Mouse (Mus musculus) MEL (cell line): Measurements from ENCODE around the gene Slc44a1. TPM values are rescaled to one million over a fixed set of nuclear protein-coding genes. Genes with fewer than 3 reads are reported as not detected.

ENCODE experiments used
- DNase-seq: peaks from one replicate; pipeline ENCODE4 v3.0.0; 2011; ENCODE audit warnings: low read depth, low spot score
- H3K27ac ChIP-seq: 2 replicates; pipeline ENCODE4 v1.5.1; 2012; ENCODE audit warnings: low read depth, mild to moderate bottlenecking, control low read depth, low read length, moderate library complexity; ENCODE audit not compliant: control insufficient read depth
- H3K27me3 ChIP-seq, 2 experiments: fragments of 150-350 bp in 1 of 2; sonication (generic) in 1 of 2; 2 replicates each; pipeline ENCODE4 v1.6.1; 2012; ENCODE audit warnings: low read length in 2 of 2, mild to moderate bottlenecking in 2 of 2, improper control_type of control experiment in 1 of 2, moderate library complexity in 1 of 2; ENCODE audit not compliant: insufficient read depth in 2 of 2, control insufficient read depth in 1 of 2
- H3K36me3 ChIP-seq, 2 experiments: 2 replicates each; pipeline ENCODE4 v1.6.1; 2012 to 2014; ENCODE audit warnings: low read length in 2 of 2, improper control_type of control experiment in 1 of 2, inconsistent platforms in 1 of 2, mild to moderate bottlenecking in 1 of 2; ENCODE audit not compliant: insufficient read depth in 2 of 2, control insufficient read depth in 1 of 2
- H3K4me1 ChIP-seq, 2 experiments: fragments of 150-350 bp in 1 of 2; sonication (generic) in 1 of 2; 2 replicates each; pipeline ENCODE4 v1.6.1; 2012; ENCODE audit warnings: low read length in 2 of 2, improper control_type of control experiment in 1 of 2, mild to moderate bottlenecking in 1 of 2; ENCODE audit not compliant: insufficient read depth in 2 of 2, control insufficient read depth in 1 of 2
- H3K4me3 ChIP-seq, 2 experiments: fragments of 150-350 bp in 1 of 2; sonication (generic) in 1 of 2; 2 replicates each; pipeline ENCODE4 v1.5.1; 2012; ENCODE audit warnings: low read depth in 2 of 2, low read length in 2 of 2, mild to moderate bottlenecking in 2 of 2, moderate library complexity in 2 of 2, control low read depth in 1 of 2, improper control_type of control experiment in 1 of 2; ENCODE audit not compliant: control insufficient read depth in 1 of 2, insufficient read depth in 1 of 2
- H3K79me2 ChIP-seq: 2 replicates; pipeline ENCODE4 v1.6.1; 2012; ENCODE audit warnings: mild to moderate bottlenecking, low read length, moderate library complexity; ENCODE audit not compliant: control insufficient read depth, poor library complexity, insufficient read depth
- H3K9ac ChIP-seq: 2 replicates; pipeline ENCODE4 v1.6.1; 2012; ENCODE audit warnings: low read depth, mild to moderate bottlenecking, control low read depth, low read length, moderate library complexity; ENCODE audit not compliant: control insufficient read depth, poor library complexity, severe bottlenecking
- H3K9me3 ChIP-seq: fragments of 150-350 bp; sonication (generic); replicated peaks from 2 replicates; pipeline ENCODE4 v1.6.1; 2012; ENCODE audit warnings: mild to moderate bottlenecking, low read length, improper control_type of control experiment, moderate library complexity; ENCODE audit not compliant: insufficient read depth
- ELF1 ChIP-seq: IDR thresholded peaks from 2 replicates; pipeline ENCODE4 v1.6.1; 2014; ENCODE audit warnings: low read depth, mild to moderate bottlenecking, inconsistent platforms, low read length, improper control_type of control experiment, moderate library complexity
- EP300 ChIP-seq, 2 experiments: IDR thresholded peaks; 2 replicates each; pipeline ENCODE4 v1.6.1; 2011; ENCODE audit warnings: improper control_type of control experiment in 2 of 2, low read length in 2 of 2, low read depth in 1 of 2, mild to moderate bottlenecking in 1 of 2
- GABPA ChIP-seq: IDR thresholded peaks from 2 replicates; pipeline ENCODE4 v1.6.1; 2012; ENCODE audit warnings: low read depth, mild to moderate bottlenecking, inconsistent platforms, low read length, improper control_type of control experiment, moderate library complexity
- GATA1 ChIP-seq: IDR thresholded peaks from 2 replicates; pipeline ENCODE4 v1.6.1; 2011; ENCODE audit warnings: low read depth, low read length, improper control_type of control experiment
- KAT2A ChIP-seq: conservative IDR thresholded peaks from 2 replicates; pipeline ENCODE4 v1.6.1; 2012; ENCODE audit warnings: low read depth, low read length, improper control_type of control experiment, inconsistent platforms
- MAZ ChIP-seq: IDR thresholded peaks from 2 replicates; pipeline ENCODE4 v1.6.1; 2012; ENCODE audit warnings: low read depth, mild to moderate bottlenecking, inconsistent platforms, low read length, improper control_type of control experiment
- MXI1 ChIP-seq: IDR thresholded peaks from 2 replicates; pipeline ENCODE4 v1.6.1; 2011; ENCODE audit warnings: mild to moderate bottlenecking, low read depth, low read length, improper control_type of control experiment
- NELFE ChIP-seq: IDR thresholded peaks from 2 replicates; pipeline ENCODE4 v1.6.1; 2011; ENCODE audit warnings: low read depth, low read length, improper control_type of control experiment
- NRF1 ChIP-seq: IDR thresholded peaks from 2 replicates; pipeline ENCODE4 v1.6.1; 2014; ENCODE audit warnings: low read depth, mild to moderate bottlenecking, inconsistent platforms, low read length, improper control_type of control experiment, moderate library complexity; ENCODE audit not compliant: poor library complexity, insufficient read depth, severe bottlenecking
- RCOR1 ChIP-seq: IDR thresholded peaks from 2 replicates; pipeline ENCODE4 v1.6.1; 2012; ENCODE audit warnings: low read depth, mild to moderate bottlenecking, inconsistent platforms, low read length, improper control_type of control experiment
- SMC3 ChIP-seq: IDR thresholded peaks from 2 replicates; pipeline ENCODE4 v1.6.1; 2011; ENCODE audit warnings: low read depth, low read length, improper control_type of control experiment
- TAL1 ChIP-seq: IDR thresholded peaks from 2 replicates; pipeline ENCODE4 v1.6.1; 2012; ENCODE audit warnings: mild to moderate bottlenecking, inconsistent platforms, low read length, moderate library complexity, mixed read lengths
- TBP ChIP-seq: IDR thresholded peaks from 2 replicates; pipeline ENCODE4 v1.8.0; 2011; ENCODE audit warnings: low read depth, low read length, improper control_type of control experiment
- TCF12 ChIP-seq: IDR thresholded peaks from 2 replicates; pipeline ENCODE4 v1.6.1; 2014; ENCODE audit warnings: low read depth, mild to moderate bottlenecking, inconsistent platforms, low read length, improper control_type of control experiment, moderate library complexity
- UBTF ChIP-seq: IDR thresholded peaks from 2 replicates; pipeline ENCODE4 v1.6.1; 2012; ENCODE audit warnings: low read depth, mild to moderate bottlenecking, inconsistent platforms, low read length, improper control_type of control experiment, moderate library complexity, borderline replicate concordance; ENCODE audit not compliant: insufficient read depth
- USF2 ChIP-seq, 2 experiments: IDR thresholded peaks; 2 replicates each; pipeline ENCODE4 v1.6.1; 2011 to 2012; ENCODE audit warnings: improper control_type of control experiment in 2 of 2, low read length in 2 of 2, borderline replicate concordance in 1 of 2, inconsistent platforms in 1 of 2, low read depth in 1 of 2, mild to moderate bottlenecking in 1 of 2; ENCODE audit not compliant: insufficient read depth in 1 of 2
- ZKSCAN1 ChIP-seq: IDR thresholded peaks from 2 replicates; pipeline ENCODE4 v1.6.1; 2012; ENCODE audit warnings: low read depth, mild to moderate bottlenecking, inconsistent platforms, low read length, improper control_type of control experiment, moderate library complexity
- ZNF384 ChIP-seq: IDR thresholded peaks from 2 replicates; pipeline ENCODE4 v1.6.1; 2012; ENCODE audit warnings: low read depth, mild to moderate bottlenecking, inconsistent platforms, low read length, improper control_type of control experiment
- polyA plus RNA-seq, 2 experiments: library from polyadenylated mRNA; stranded (reverse) in 1 of 2; unstranded in 1 of 2; fragments of >175 nt in 1 of 2; fragments of >200 nt in 1 of 2; gene quantifications; 2 replicates each; pipeline versions ENCODE4 v1.2.1 to v1.2.4; 2012; ENCODE audit warnings: low replicate concordance in 2 of 2, low read depth in 1 of 2; ENCODE audit not compliant: insufficient read length in 2 of 2, insufficient read depth in 1 of 2, missing spikeins in 1 of 2
- total RNA-seq: library from RNA; depleted of rRNA; stranded (reverse); fragments of 300-350 nt; gene quantifications from 2 replicates; pipeline ENCODE4 v1.2.3, GENCODE M21; 2012

The Slc44a1 gene
- total and polyA plus RNA-seq, 3 experiments = 9.6 to 10.6 TPM; not detected in 1

GRCm38 (mm10) chr4:53624816-53625215 is 184.6 kb downstream of the Slc44a1 start:
- no peaks in the 10 kb centered on the region for H3K27me3 ChIP-seq
- no peak overlapping the region for H3K27ac ChIP-seq
- H3K36me3 ChIP-seq = no peaks in the 10 kb centered on the region
- no peaks in the 10 kb centered on the region for H3K4me1 ChIP-seq
- no peaks in the 10 kb centered on the region for H3K79me2 ChIP-seq
- no peak overlapping the region for H3K9ac ChIP-seq
- no peak overlapping the region for H3K4me3 ChIP-seq
- no peak for DNase-seq
- no peaks in the 10 kb centered on the region for H3K9me3 ChIP-seq
- TF ChIP-seq USF2 (IDR thresholded peaks at IDR 0.05; ENCODE audit: borderline replicate concordance in 1 of 2, insufficient read depth in 1 of 2, low read depth in 1 of 2, low read length in 2 of 2) = no peak

- H3K27me3 ChIP-seq = no peaks in the 10 kb centered on the region
- H3K79me2 ChIP-seq = no peaks in the 10 kb centered on the region
- DNase-seq = no peak
- TF ChIP-seq KAT2A = no peak
- TF ChIP-seq ELF1 = no peak
- no peak for TF ChIP-seq TBP
- TF ChIP-seq GATA1 = no peak
- no peak for TF ChIP-seq TAL1
- no peak for TF ChIP-seq ZKSCAN1
- TF ChIP-seq MXI1 = no peak
- TF ChIP-seq TCF12 = no peak
- TF ChIP-seq NELFE = no peak
- TF ChIP-seq RCOR1 = no peak
- TF ChIP-seq, all 39 proteins: peak for 0
- H3K9me3 ChIP-seq = no peaks in the 10 kb centered on the region
- H3K4me1 ChIP-seq = no peaks in the 10 kb centered on the region
- no peak overlapping the region for H3K27ac ChIP-seq
- no peak overlapping the region for H3K4me3 ChIP-seq
- H3K36me3 ChIP-seq = no peaks in the 10 kb centered on the region
- no peak overlapping the region for H3K9ac ChIP-seq
These were observed 185.1 kb downstream of the Slc44a1 start for GRCm38 (mm10) chr4:53625263-53625662.

- peak; percentile 10 for DNase-seq
- H3K27ac ChIP-seq = no peak overlapping the region
- H3K4me3 ChIP-seq = no peak overlapping the region
- H3K79me2 ChIP-seq = no peaks in the 10 kb centered on the region
- H3K9me3 ChIP-seq = no peaks in the 10 kb centered on the region
- no peaks in the 10 kb centered on the region; a peak in 2 of 4 replicates for H3K27me3 ChIP-seq
- TF ChIP-seq ELF1 = no peak
- no peak for TF ChIP-seq ZNF384
- TF ChIP-seq SMC3 = no peak
- TF ChIP-seq UBTF = no peak
- no peak for TF ChIP-seq ZKSCAN1
- TF ChIP-seq GABPA = no peak
- TF ChIP-seq MAZ = no peak
- TF ChIP-seq EP300 (IDR thresholded peaks at IDR 0.05; ENCODE audit: low read depth in 1 of 2, low read length in 2 of 2) = no peak
- no peak for TF ChIP-seq NRF1
- TF ChIP-seq KAT2A = no peak
- no peaks in the 10 kb centered on the region for H3K36me3 ChIP-seq
- H3K4me1 ChIP-seq = no peaks in the 10 kb centered on the region
- no peak overlapping the region for H3K9ac ChIP-seq
These were observed 188.7 kb downstream of the Slc44a1 start for GRCm38 (mm10) chr4:53628924-53629323.
